Mouse (Mus musculus): Measurements from ENCODE around the gene Zfp746.

Zfp746 gene

GRCm38 (mm10) chr6:48047114-48047449 lies 39.3 kb downstream of the Zfp746 start:
- no peak for DNase-seq (ENCODE audit: extremely low spot score)

GRCm38 (mm10) chr6:48032661-48033060 lies 53.7 kb downstream of the Zfp746 start:
- DNase-seq (ENCODE audit: extremely low spot score), result no peak

- DNase-seq (ENCODE audit: extremely low spot score), result no peak
Observed at GRCm38 (mm10) chr6:48025905-48026660, 60.3 kb downstream of the Zfp746 start.

GRCm38 (mm10) chr6:48024994-48025345 lies 61.4 kb downstream of the Zfp746 start:
- no peak for DNase-seq (ENCODE audit: extremely low spot score)

GRCm38 (mm10) chr6:48024330-48024993 lies 61.9 kb downstream of the Zfp746 start:
- peak; percentile 17 for DNase-seq (ENCODE audit: extremely low spot score)

- DNase-seq (ENCODE audit: extremely low spot score), result no peak
Observed at GRCm38 (mm10) chr6:48022672-48023071, 63.7 kb downstream of the Zfp746 start.

- no peak for DNase-seq (ENCODE audit: extremely low spot score)
Observed at GRCm38 (mm10) chr6:48021678-48022077, 64.7 kb downstream of the Zfp746 start.

GRCm38 (mm10) chr6:48020006-48020405 lies 66.4 kb downstream of the Zfp746 start:
- DNase-seq (ENCODE audit: extremely low spot score), result no peak

- no peak for DNase-seq (ENCODE audit: extremely low spot score)
Observed at GRCm38 (mm10) chr6:48016841-48017240, 69.6 kb downstream of the Zfp746 start.

GRCm38 (mm10) chr6:48016090-48016521 lies 70.3 kb downstream of the Zfp746 start:
- DNase-seq (ENCODE audit: extremely low spot score), result peak; percentile 88
